Mouse (Mus musculus): ENCODE data around the gene Tango6.
"Not testable (repeated sequence)": the region's sequence is repeated elsewhere in the genome, so short reads cannot be mapped to it uniquely, and the experiment has no call there.

Gene Tango6

DNA sequence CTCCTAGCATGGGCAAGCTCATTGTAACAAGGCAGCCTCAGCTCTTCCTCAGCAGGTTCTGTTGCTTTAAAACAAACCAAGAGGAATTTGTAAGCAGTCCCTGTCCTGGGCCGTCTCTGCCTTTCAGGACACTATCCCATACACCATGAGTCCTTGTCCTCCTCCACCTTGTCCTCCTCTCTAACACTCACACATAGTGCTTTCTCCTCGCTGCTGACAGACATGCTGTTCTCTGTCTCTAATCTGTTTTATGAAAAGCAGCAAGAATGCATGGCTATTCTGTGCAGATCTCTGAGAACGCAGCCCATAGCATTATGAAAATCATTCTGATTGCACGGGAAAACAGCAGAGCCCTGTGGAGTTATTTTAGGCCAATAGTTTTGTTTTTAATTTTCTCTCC lies 78.4 kb downstream of the Tango6 start:
- DNase-seq (ENCODE audit: low spot score), result no peak

DNA sequence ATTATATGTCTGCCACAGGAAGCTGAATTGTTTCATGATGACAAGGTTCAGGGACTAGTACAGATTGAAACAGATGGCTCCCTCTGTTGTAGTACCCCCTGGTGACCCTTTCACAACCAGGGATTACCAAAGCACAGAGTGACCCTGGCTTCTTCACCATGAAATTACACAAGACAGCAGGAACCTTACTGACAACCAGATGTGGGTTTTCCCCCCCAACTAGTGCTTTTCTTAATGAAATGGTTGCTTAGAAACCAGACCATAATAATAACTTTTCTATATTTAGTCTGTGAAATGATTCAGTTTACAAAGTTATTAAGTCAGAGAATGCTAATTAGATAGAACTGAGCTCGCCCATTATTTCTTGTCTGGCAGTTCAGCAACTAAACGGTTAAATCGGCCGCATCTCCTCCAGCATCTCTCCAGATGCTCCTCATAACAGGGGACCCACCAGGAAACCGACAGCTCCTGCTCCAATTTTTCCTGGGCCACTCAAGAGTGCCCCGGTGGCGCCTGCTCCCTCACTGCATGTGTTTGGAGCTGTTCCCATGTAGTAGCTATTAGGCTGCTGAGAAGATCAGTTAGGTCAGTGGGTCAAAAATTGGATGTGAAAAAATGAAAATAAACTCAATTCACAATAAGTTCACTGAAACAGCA lies 79.1 kb downstream of the Tango6 start:
- no peak for DNase-seq (ENCODE audit: low spot score)

DNA sequence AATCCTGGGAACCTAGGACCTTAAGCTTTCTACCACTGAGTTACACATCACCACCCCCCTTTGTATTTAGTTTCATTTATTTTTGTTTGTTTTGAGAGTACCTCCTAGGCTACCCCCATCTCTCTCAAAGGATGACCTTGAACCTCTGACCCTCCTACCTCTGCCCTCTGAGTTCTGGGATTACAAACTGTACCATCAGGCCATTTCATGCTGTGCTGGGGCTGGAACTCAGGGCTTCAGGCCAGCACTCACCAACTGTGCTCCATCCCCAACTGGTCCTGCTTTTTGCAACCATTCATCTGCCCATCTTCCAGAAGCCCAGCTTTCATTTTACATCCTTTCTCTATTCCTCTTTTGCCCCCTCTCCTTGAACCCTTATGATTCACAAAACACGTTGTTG lies 81.7 kb downstream of the Tango6 start:
- no peak for DNase-seq (ENCODE audit: low spot score)

DNA sequence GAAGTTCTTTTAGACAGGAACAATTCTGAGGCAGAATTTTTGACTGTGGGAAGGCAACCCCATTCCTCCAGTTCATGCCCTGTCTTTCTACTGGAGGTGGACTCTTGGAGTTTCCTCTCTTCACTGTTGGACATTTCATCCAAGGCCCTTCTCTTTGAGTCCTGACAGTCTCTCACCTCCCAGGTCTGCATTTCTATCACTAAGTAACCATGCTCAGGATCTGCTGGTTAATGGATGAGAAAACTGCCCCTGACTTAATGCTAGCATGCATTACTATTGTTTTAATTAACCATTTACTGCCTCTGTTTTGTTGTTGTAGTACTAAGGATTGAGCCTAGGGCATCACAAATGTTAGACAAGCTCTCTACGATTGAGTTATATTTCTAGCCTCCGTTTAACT lies 82.7 kb downstream of the Tango6 start:
- DNase-seq (ENCODE audit: low spot score), result no peak

- DNase-seq (ENCODE audit: low spot score), result no peak
These were observed 83.9 kb downstream of the Tango6 start for GRCm38 (mm10) chr8:106766736-106767135.

DNA sequence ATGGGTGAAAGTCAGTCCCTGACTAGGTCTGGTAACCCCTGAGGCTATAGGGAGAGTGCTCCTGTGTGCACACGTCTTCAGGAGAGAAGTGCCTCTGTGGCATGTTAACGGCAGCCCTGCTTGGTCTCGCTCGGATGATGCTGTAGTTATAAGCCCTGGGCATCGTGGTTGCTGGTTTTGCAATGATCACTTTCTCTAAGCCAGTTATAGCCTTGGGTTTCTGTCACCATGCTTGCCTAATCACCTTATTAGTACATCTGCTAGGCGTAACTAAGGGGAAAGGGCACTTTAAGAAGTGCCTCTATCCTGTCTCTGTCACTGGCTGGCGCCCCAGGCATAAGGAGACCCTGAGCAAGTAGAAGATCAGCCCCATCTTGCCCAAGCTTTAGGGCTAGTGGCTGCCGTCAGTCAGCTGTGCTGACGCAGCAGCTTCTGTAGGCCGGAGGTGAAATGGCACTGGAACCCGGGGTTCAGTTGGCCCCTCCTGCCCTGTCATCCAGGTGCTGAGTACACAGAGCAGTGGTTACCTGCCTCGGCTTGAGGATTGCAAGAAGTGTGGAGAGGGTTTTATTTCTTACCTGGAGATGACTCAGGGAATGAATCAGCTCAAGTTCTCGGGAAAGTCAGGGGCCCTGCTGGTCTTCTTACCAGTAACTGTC lies 86.4 kb downstream of the Tango6 start:
- no peak for DNase-seq (ENCODE audit: low spot score)

DNA sequence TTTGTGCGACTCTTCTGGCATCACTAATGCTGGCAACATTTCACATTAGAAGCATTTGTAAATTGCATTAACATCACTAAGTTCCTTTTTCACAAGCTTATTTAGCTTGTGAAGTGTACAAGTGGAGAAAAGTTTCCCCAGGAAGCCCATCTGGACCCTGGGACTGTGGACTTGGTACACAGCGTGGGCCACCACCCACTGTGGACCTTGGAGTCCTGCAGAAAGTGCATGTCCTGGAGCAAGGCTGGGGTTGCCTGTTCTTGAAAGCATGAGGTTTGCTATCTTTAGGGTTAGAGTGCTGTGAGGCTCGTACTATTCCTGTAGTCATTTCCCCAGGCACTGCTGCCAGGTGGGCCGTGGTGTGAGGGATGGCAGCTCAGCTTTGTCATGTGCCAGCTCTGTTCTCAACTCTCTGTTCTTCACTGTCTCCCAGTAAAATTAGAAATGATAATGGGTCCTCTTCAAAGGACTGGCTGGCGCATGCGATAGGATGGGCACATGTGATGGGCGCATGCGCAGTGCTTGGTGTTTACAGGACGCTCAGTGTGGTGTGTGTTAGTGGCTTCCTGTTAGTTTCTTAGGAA lies 87.8 kb downstream of the Tango6 start:
- DNase-seq (ENCODE audit: low spot score), result no peak

DNA sequence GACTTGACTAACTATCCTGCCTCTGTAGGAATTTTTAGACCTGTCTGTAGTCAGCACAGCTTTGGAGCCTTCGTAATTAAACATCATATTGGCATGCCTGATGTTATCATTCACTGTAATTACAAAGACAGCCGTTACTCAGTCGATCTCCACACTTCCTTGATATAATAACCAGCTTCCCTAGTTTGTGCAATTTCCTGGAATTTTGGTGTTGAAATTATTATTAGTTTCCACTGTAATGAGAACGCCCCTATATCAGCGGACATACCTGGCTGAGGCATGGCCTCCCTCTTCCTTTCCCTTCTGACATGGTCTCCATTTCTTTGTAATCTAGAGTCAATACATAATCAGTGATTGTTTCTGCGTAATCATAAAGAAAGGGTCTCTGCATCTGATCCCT lies 89.2 kb downstream of the Tango6 start:
- DNase-seq (ENCODE audit: low spot score), result no peak

DNA sequence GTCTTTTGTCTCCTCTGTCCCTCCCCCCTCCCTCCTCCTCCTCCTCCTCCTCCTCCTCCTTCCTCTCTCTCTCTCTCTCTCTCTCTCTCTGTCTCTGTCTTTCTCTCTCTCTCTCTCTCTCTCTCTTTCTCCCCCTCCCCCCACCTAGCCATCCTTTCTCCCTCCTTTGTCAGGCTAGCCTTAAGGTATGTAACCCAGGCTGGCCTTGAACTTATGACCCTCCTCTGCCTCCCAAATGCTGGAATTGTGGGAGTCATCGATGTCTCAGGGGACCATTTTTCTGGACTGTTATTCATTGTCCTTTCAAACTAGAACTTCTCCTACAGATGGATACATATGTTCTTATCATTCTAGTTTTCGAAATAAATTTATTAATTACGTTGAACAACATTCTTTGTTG lies 89.6 kb downstream of the Tango6 start:
- DNase-seq (ENCODE audit: low spot score), result no peak

DNA sequence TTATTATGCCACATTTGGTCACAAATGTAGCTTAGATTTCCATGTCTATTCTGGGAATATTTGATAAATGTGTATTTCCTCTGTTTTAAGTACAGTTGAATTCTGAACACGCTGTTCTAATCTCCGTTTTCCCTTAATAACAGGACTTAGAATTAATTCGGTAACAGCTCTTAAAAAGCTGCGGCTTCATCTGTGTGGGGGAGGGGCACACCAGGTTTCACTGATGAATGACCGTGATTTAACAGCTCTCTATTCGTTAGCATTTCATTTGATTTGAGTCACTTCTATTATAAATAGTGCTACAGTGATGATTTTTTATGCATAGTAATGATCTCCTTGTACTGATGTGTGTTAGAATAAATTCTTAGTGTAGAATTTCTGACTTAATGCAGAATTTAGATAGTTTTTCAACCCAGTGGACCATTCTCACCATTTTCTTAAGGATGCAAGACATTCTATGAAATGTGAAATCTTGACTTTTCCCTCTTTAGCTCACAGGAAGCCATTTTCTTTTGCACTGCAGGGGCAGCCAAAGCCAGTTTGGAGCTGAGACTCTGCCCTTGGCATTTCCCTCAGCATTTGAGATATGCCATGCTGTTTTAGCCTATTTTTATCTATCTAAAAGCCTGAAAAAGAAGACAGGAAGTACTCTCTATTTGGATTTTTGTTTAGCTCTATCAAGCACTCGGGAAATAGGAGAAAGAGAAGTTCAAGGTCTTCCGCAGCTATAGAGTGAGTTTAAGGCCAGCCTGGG lies 91.9 kb downstream of the Tango6 start:
- DNase-seq (ENCODE audit: low spot score), result peak; percentile 51

GRCm38 (mm10) chr8:106789623-106790022 lies 106.8 kb downstream of the Tango6 start:
- no peak for DNase-seq (ENCODE audit: low spot score)

DNA sequence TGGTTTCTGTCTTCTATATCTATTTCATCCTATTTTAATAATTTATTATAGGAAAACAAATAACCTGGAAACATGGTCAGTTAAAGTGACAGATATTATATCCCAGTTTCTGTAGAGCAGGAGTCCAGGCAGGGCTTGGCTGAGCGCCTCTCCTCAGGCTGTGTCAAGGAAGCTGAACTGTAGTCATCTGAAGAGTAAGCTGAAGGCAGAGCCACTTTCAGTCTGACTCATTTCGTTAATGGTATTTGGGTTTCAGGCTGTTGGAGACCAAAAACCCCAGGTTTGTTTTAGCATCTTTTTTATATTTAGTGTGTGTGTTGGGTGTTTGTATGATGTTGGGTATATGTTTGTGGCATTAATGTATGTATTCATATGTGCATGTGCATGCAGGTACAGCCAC lies 112.0 kb downstream of the Tango6 start:
- no peak for DNase-seq (ENCODE audit: low spot score)

- DNase-seq (ENCODE audit: low spot score), result no peak
These were observed 117.0 kb downstream of the Tango6 start for GRCm38 (mm10) chr8:106799821-106800220.

DNA sequence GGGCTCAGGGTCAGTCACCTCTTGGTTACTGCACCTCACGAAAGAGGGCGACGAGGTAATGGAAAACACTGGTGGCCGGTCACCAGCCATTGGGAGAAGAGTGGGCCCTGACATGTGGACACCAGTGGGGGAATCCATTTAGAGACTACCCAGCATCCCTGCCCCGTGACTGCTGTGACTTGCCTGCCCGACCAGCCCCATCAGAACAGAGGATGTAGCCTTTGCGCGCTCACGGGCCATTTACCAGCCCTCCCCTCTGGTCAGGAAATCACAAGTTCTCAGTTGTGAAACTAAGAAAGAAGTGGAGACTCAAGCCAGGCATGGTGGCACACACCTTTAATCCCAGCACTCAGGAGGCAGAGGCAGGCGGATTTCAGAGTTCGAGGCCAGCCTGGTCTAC lies 118.4 kb downstream of the Tango6 start:
- DNase-seq (ENCODE audit: low spot score), result no peak

- not testable (repeated sequence) for DNase-seq (ENCODE audit: low spot score)
These were observed 119.7 kb downstream of the Tango6 start for GRCm38 (mm10) chr8:106802384-106803137.

GRCm38 (mm10) chr8:106805859-106806258 lies 123.0 kb downstream of the Tango6 start:
- no peak for DNase-seq (ENCODE audit: low spot score)

DNA sequence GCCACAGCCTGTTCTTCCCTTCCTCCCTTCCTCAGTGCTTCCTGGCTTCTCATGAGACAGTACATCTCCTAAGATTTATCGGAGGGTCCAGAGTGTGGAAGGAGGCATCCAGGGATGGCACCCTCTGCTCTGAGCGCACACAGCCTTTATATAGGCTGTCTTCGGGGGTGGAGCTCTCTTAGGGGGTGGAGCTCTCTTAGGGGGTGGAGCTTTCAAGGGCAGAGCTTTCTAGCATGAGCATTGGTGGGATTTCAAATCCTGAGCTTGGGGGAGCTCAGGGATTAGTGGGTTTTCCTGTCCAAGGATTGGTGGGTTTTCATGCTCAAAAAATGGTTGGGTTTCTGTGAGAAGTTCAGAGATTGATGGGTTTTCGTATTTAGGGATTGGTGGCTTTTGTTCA lies 124.6 kb downstream of the Tango6 start:
- DNase-seq (ENCODE audit: low spot score), result no peak

DNA sequence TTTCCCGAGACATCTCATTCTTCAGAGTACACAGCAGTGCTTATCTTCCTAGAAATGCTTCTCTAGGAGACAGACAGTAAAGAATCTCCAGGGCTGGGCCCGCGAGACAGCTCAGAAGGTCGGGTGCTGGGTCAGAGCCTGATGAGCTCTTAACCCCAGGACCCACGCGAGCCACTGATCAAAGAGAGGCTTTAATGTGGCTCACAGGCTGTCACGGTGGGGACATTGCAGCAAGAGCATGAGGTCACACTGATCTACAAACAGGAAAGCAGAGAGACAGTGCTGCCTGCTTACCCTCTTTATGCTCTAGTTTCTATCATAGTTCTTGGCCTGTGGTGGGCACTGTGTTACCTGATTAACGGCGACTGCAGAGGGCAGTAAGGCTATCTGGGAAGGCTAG lies 126.9 kb downstream of the Tango6 start:
- DNase-seq (ENCODE audit: low spot score), result no peak

- no peak for DNase-seq (ENCODE audit: low spot score)
These were observed 127.5 kb downstream of the Tango6 start for GRCm38 (mm10) chr8:106810406-106810805.

DNA sequence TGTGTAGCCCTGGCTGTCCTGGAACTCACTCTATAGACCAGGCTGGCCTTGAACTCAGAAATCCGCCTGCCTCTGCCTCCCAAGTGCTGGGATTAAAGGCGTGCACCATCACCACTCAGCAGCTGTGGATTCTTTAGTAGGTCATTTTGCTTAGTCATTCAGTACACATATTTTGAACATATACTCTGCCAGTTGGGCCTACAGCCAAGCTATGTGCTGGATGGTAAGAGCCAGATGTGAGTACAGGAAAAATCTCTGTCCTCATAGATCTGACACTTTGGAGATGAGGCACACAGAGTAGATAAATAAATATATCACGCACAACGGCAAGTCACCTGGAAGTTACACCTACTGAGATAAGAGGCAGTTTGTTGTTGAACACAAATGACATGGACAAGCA lies 129.7 kb downstream of the Tango6 start:
- no peak for DNase-seq (ENCODE audit: low spot score)

DNA sequence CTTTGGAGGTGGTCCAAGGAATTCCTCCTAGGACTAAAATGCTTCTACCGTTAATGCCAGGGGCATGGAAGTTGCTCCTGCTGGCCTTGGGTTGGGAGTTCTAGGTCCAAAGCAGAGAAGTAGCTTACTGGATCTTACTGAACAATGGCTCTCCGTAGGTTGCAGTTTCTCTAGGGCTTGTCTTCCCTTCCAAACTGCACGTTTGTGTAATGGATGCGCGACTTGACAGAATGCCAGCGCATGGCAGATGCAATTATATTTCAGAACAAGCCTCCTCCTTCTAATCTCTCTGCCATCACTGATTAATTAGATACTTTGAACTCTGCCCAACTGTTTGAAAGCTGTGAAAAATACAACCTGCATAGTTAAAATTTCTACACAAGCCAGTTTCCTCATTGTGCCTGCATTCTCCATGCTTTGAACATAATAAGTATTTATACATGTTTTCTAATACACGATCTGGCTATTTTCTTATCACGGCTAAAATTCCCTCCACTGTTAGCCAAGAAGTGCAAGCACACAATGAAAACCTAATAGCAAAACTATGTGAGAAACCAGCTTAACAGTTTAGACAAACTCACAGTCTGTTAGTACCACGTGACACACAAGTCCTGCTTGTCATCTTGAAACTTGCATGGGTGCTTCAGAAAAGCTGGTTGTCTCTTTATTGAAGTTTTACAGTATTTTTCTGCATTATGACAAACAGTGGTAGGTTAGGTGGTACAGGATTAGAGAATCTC lies 133.7 kb downstream of the Tango6 start:
- no peak for DNase-seq (ENCODE audit: low spot score)

- no peak for DNase-seq (ENCODE audit: low spot score)
These were observed 134.3 kb downstream of the Tango6 start for GRCm38 (mm10) chr8:106817171-106817545.
